Mouse (Mus musculus) embryonic fibroblast, embryonic 13.5 days (primary cell): ENCODE measurements at regions not wholly inside any gene's neighbourhood (a gene's known extent, or its start where the extent isn't known, plus 50 kb on each side); places are given as distances from the start of the nearest gene placed in this dataset.

ENCODE experiments used
- CTCF ChIP-seq: IDR thresholded peaks from 2 replicates; pipeline ENCODE4 v1.5.1; 2011; ENCODE audit warnings: mild to moderate bottlenecking, control low read depth, low read length, moderate library complexity, borderline replicate concordance; ENCODE audit not compliant: insufficient read depth
- POLR2A ChIP-seq: IDR thresholded peaks from 2 replicates; pipeline ENCODE4 v1.6.1; 2011; ENCODE audit warnings: low read depth, mild to moderate bottlenecking, control low read depth, low read length, moderate library complexity

- TF ChIP-seq CTCF (no peak), POLR2A (no peak)
Observed at GRCm38 (mm10) chr13:83120343-83120742, 383.5 kb upstream of the Mef2c start.
